Mouse (Mus musculus) subcutaneous adipose tissue, adult 2 months (tissue): ENCODE data around the gene Polr3h. TPM values are rescaled to one million over a fixed set of nuclear protein-coding genes. Genes with fewer than 3 reads are reported as not detected.

Experiments
- polyA plus RNA-seq: library from polyadenylated mRNA; depleted of rRNA; stranded (reverse); fragments of >200 nt; gene quantifications from 2 replicates; pipeline ENCODE4 v1.2.3, GENCODE M21; 2012; ENCODE audit warnings: low replicate concordance; rRNA removed

Polr3h gene
- polyA plus RNA-seq: 20.3 and 22.0 TPM in 2 replicates

DNA sequence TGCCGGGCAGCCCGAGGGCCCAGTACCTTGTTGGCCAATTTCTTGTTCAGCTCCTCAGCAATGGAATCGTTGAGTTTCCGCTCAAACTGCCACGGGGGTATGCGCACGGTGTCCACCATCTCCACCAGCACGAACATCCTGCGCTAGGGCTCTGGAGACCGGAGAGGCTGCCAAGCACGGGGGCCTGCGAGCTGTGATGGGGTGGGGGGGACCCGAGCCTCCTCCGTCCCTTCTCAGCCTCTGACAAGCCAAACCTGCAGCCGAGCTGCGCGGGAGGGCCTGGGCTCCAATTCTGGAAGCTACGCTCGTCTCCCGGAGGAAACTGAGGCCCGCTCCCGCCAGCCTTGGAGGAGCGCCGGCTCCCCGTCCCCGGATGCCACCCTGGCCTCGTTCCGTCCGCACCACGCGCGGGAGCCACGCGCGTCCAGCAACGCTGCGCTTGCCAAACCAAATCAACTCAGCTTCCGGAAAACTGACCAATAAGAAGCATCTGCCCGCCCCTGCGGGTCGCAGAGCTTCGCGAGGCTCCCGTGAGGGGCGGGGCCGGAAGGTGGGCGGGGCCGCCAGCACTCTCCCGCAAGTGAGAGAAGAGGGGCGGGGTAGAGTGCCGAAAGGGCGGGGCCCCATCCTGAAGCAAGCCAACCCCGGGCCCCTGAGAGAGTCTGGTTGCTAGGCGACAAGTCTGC lies at the start of gene Polr3h:
TSS of gene Polr3h (minus strand) at position 481 of the 686 bp plus-strand sequence.

DNA sequence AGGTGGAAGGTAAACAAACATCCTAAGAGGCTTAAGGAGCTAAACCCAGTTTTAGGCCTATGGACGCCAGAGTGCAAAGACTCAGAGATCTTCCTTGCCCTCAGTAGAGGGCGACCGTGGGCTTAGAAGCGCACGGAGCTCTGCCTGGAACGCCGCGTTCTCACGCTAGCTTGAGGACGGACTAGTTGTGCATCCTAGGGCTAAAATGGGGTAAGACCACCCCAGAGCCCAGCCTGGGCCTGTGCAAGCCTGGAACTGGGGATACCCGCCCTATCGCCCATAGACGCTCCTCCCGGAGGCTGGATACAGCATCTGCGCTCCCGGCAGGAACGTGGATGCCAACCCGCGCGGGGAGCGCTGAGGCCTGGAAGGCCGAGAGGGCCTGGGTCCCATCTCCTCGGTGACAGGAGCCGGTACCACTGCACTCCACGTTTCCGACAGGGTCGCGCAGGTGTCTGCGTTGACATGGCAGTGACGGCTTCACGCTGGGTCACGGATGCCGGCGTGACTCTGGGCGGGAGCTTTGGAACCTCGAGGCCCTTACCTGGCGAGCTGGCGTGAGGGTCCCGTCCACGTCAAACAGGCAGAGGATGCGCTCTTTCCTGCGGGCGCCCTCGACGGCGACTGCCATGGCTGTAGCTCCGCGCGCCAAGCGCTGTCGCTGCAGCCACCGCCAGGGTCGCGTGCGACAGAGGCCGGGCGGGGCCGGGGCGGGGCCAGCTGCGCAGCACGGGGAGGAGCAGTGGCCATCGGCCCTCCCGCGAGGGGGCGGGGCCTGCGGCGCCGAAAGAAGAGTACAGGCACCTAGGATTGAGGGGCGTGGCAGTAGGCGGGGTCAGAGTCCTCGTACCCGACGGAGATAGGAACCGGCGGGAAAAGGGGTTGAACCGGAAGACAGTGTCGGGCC lies 34.4 kb upstream of the Polr3h start, which contains the start of gene Pmm1:
TSS of gene Pmm1 (minus strand) at position 760 of the 907 bp plus-strand sequence.

DNA sequence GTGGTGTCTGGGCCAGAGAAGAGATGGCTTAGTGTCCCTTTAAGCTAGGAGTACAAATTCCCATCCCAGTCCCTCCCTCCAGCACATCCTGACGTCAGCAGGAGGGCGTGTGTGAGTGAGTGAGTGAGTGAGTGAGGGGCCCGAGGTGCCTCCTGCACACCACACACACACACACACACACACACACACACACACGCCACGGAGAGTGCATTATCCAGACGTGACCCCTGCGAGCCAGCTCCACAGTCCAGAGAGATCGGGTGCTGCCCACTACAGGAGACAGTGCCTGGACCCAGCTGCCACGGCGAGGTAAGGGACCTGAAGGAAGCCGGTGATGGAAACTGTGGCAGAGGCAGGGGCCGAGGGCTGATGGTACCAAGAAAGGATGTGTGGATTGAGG lies 10.6 kb upstream of the Polr3h start, which contains the start of gene Csdc2:
TSS of gene Csdc2 (plus strand) at position 81 of the 400 bp plus-strand sequence.

DNA sequence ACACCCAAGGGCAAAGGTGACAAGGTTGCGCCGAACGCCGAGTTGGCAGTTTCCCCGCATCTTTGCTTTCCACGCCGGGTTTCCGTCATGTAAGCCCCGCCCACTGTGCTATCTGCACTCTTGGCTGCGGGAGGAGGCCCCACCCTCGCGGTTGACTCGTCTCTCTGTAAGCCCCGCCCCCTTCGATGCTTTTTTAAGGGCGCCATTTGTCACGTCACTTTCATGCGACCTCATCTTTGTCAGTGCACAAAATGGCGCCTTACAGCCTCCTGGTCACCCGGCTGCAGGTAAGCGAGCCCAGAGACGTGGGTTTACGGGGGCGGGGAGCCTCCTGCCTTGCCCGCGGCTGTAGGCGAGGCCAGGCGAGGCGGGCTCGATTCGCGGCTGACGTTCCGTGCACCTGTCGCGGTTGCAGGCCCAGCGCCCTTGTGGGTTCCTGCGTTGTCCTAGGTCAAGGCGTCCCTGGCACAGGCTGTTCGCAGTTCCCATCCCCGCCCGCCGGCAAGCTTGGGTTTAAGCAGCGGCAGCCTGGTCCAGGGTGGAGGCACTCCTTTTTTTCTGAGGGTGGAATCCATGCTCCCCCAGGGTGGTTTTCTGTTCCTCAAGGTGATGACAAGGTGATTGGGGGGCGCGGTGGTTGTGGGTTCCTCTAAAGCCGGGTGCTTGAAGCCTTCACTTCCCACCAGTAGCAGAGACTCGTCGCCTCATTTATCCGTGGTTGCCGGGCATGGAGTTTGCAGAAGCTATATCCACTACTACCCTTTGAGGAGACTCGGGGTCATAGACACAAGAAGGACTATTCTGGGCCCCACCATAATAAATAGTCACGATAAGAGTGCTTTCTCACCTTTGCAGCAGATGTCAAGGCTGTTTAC lies 53.5 kb downstream of the Polr3h start, which contains the start of gene Aco2:
TSS of gene Aco2 (plus strand) at position 48 of the 875 bp plus-strand sequence.

DNA sequence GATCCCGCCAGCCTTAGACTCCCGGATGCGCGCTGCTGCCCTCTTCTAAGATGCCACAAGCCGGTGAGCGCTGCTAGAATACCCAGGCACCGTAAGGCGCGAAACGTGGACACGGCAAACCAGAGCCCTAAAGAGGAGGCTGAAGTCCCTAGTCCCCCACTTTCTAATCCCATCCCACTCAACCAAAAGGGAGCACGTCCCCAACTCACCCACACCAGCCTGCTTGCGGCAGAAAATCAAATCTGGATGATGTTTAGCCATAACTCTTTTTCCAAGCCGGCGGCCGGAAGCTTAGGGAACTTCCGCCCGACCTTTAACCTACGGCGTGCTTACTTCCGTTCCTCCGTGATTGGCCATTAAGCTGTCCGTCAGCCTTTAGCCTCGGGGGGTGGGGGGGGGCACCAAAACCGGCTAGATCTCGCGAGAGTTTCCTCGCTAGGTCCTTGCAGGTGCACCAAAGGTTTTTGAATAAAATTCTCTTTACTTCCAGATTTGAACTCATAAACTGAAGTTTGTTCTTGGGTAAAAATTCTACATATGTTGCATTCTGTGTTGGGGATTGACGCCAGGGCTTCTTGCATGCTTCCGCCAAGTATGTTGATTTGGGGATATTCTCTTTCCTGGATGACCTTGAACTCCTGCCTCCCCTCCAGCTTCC lies 54.3 kb downstream of the Polr3h start, which contains the start of gene Phf5a:
TSS of gene Phf5a (minus strand) at position 308 of the 658 bp plus-strand sequence.

DNA sequence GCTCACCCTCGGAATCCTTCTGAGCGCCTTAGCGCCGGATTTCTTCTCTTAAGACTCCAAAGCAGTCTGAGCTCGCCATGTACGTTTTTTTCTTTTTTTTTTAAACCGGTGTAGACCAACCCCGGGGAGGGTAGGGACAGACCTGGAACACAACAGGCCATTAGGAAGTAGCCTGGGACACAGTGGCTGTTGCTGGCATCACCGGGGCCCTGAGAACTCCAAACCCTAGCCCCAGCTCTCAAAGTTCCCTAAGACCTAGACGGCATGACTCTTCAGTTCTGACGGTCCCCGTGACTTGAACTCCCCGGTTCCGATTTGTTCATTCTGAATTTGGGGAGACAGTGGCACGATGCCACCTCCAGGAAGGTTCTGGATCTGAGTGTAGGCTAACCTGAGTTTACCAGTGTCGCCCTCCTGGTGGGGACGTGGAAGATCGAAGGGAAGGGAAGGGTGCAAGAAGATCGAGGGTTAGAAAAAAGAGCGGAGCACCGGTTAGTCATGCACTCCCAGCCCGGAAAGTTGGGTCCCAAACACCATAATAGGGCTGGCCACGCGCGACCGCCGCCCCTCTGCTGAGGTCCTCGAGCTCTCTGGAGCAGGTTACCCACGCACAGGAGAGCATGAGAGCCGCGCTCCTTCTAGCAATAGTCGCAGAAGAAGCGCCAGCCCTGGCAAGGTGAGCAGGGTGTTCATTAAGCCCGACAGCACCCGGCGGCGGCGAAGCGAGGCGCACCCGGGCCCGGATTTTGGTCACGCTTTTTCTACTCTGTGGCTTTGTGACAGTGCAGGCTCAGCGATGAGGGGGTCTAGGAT lies 67.3 kb downstream of the Polr3h start, which contains the start of gene Tob2:
TSS of gene Tob2 (minus strand) at position 280 of the 813 bp plus-strand sequence.

Other genes with a start within 250 kb of the Polr3h start
- 3.9 and 7.4 TPM in 2 replicates for gene Chadl, start 229.0 kb downstream of the Polr3h start, polyA plus RNA-seq
- gene Zc3h7b, start 181.2 kb downstream of the Polr3h start, polyA plus RNA-seq: 33.7 and 62.4 TPM in 2 replicates
- 22.6 and 40.1 TPM in 2 replicates for gene Rangap1, start 180.7 kb downstream of the Polr3h start, polyA plus RNA-seq
- 62.7 and 76.8 TPM in 2 replicates for gene Tef, start 123.8 kb downstream of the Polr3h start, polyA plus RNA-seq
- 39.8 and 42.4 TPM in 2 replicates for gene Tob2, start 67.4 kb downstream of the Polr3h start, polyA plus RNA-seq
- 40.8 and 53.1 TPM in 2 replicates for gene Phf5a, start 54.3 kb downstream of the Polr3h start, polyA plus RNA-seq
- gene Aco2, start 53.9 kb downstream of the Polr3h start, polyA plus RNA-seq: 461 and 738 TPM in 2 replicates
- gene Csdc2, start 10.5 kb upstream of the Polr3h start, polyA plus RNA-seq: 3.8 and 39.1 TPM in 2 replicates
- 109 and 124 TPM in 2 replicates for gene Pmm1, start 34.7 kb upstream of the Polr3h start, polyA plus RNA-seq
- not detected in 2 replicates for gene 1700029P11Rik, start 54.3 kb upstream of the Polr3h start, polyA plus RNA-seq
- 23.3 and 33.3 TPM in 2 replicates for gene Xrcc6, start 61.6 kb upstream of the Polr3h start, polyA plus RNA-seq
- 28.1 and 41.7 TPM in 2 replicates for gene Desi1, start 107.6 kb upstream of the Polr3h start, polyA plus RNA-seq
- gene Snu13, start 121.4 kb upstream of the Polr3h start, polyA plus RNA-seq: 50.4 and 75.6 TPM in 2 replicates
- gene 4930407I10Rik, start 132.9 kb upstream of the Polr3h start, polyA plus RNA-seq: not detected in 2 replicates
- gene Mei1, start 143.8 kb upstream of the Polr3h start, polyA plus RNA-seq: 0.04 TPM in 1 of 2 replicates, not detected in the other
- gene Ccdc134, start 201.7 kb upstream of the Polr3h start, polyA plus RNA-seq: 10.0 and 14.9 TPM in 2 replicates
- 60.2 and 70.3 TPM in 2 replicates for gene Srebf2, start 220.9 kb upstream of the Polr3h start, polyA plus RNA-seq